Mouse (Mus musculus) mature B cell (primary cell): ENCODE data around the gene Tagap.
"Not testable (repeated sequence)": the region's sequence is repeated elsewhere in the genome, so short reads cannot be mapped to it uniquely, and the experiment has no call there.

Source experiments
- in situ Hi-C: fragments of 300-500 bp; cut with MboI; formaldehyde crosslinking; loops from 2 replicates; pipeline ENCODE4 v1.14.3; 2019

The Tagap gene

DNA sequence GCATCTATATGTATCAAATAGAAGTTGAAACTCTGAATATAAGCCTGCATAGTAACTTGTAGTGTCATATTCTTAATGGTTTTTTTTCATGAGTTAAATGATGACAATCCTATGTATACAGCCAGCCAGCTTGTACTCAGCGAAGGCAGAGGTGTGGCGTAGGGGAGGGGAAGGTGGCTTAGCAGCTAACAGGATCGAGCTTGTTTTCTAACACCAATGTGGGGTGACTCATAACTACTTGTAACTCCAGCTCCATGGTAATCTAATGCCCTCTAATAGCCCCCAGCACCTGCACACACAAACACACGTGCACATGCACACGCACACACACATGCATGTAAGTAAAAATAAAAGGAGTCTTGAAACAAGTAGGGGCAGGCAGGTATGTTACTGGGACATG lies 42.7 kb downstream of the Tagap start:
- in situ Hi-C loops: not testable (repeated sequence)

DNA sequence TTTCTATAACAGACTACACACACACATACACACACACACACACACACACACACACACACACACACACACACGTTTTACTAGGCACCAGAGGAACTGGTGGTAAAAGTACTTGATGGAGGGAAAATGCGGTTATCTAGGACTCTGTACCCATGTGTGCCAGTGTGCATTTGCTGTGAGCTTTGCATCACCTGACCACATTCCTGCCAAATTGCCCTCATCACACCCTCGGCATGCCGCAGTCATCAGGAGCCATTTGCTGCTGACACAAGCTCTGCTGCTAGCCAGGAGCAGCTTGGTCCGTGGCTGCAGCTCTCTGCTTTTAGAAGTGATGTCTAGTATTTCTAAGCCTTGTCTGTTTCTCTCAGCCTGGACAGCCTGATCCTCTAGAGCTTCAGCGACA lies 44.0 kb downstream of the Tagap start:
- in situ Hi-C loops: not testable (repeated sequence)

DNA sequence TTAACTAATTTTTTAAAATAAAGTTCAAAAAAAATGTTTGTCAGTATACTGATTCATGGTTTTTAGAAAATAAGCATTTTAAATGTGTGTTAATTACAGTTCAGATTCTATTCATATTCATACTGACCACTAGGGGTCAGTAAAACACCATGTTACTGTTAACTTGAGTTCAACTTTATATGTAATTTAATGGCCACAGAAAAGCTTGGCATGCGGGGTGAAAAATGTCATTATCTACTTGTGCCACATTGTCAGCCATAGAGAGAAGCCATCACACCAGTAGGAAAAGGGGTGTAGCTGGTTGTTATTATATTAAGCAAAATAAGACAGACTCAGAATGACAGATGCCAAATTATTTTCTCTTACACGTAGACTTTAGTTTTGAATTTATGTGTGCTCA lies 57.7 kb downstream of the Tagap start:
- in situ Hi-C loops: not testable (repeated sequence)
